Mouse (Mus musculus) testis, adult 10 weeks (tissue): ENCODE data around the gene Col3a1. TPM values are rescaled to one million over a fixed set of nuclear protein-coding genes. Genes with fewer than 3 reads are reported as not detected.

Experiments used
- polyA plus RNA-seq: library from polyadenylated mRNA; stranded (reverse); fragments of 350-450 nt; fragmentation: Illumina TruSeq; extraction: RNeasy Lipid Tissue Mini Kit (QIAGEN cat#74804); gene quantifications from one replicate; pipeline ENCODE4 v1.2.3, GENCODE M21; 2014; ENCODE audit warnings: low read depth, low replicate concordance

Col3a1 gene
- 38.4 TPM for polyA plus RNA-seq

DNA sequence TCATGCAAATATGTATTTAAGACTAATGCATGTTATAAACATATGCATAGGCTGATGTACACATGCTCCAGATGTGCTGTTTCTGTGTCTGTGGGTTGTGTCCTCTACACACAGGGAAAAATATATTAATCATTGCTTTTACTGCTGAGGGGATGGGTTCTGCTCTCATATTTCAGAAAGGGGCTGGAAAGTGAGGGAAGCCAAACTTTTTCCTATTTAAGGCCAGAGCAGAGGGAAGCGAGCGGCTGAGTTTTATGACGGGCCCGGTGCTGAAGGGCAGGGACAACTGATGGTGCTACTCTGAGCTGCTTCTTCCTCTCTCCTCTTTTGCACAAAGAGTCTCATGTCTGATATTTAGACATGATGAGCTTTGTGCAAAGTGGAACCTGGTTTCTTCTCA, at the start of gene Col3a1:
Gene Col3a1 (plus strand): TSS at position 151 of the 400 bp plus-strand sequence.

Other genes with a start within 250 kb of the Col3a1 start
- 1.6 TPM for gene Col5a2, start 191.7 kb downstream of the Col3a1 start, polyA plus RNA-seq